In the genomic region with DNA sequence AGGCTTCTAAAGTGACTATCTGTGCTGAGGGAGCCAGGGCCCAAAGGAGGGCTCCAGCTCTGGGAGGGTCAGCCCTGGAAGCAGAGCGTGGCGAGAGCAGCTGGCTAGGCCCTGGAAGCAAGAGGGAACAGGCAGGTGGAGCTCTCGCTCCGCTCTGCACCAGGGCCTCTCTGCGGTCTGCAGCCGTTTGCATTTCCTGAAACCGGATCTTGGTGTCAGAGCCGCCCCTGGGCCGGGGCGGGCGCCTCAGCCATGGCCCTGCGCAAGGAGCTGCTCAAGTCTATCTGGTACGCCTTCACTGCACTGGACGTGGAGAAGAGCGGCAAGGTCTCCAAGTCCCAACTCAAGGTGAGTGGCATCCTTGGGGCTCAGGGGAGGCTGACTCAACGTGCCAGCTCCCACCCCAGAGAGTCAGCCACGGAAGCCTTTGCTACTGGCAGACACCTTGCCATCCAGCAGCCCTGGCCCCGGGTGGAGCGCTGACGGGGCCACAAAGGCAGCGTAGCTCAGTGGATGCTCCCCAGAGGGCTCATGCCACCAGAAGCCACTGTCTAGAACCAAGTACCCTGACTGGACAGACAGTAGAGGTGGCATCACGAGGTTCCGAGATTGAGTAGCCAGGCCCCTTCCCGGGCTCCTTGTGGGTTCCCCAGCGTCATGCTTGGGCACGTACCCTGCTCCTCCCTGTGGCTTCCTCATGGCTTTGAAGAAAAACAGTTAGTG, we compare ENCODE assay signal across 8 mouse cellular contexts. TPM values are rescaled to one million over a fixed set of nuclear protein-coding genes. Genes with fewer than 3 reads are reported as not detected.
A peak's percentile ranks its signal among the peaks of the same experiment; 100 is the strongest.
DNase-seq lines count a peak whose midpoint lies in the region; ATAC-seq lines count a peak whose summit lies in the region.

A gene (plus strand): TSS at position 188 of the 723 bp plus-strand sequence.

- no peaks in the 10 kb centered on the region for H3K27me3 ChIP-seq in forebrain, embryonic 11.5 days (ENCODE audit: control insufficient read depth, insufficient read depth, low read length)

- no peaks in the 10 kb centered on the region for H3K4me1 ChIP-seq in forebrain, embryonic 11.5 days (replicated peaks; ENCODE audit: control insufficient read depth, insufficient read depth, low read length)

- intact Hi-C loops in heart, postnatal 14 days (cut with DNase I), result loop anchor here (2.0 to 5.0 kb wide), 4 partner anchors 15 to 325 kb away; a partner anchor contains a TSS

- DNase-seq in adrenal gland, adult 8-10 months, result peak; percentile 41
- peak; percentile 76 for DNase-seq in forebrain, embryonic 11.5 days (ENCODE audit: low spot score)
- peak; percentile 80 to 83 for DNase-seq in heart, postnatal 14 days
- peak; percentile 79 to 84 for DNase-seq in kidney, postnatal 36 days
- DNase-seq in lung, postnatal 4 days, result peak; percentile 87 to 89
- peak; percentile 63 for DNase-seq in retina, embryonic 14.5 days (ENCODE audit: low spot score)
- peak; percentile 73 for DNase-seq in urinary bladder, adult 2 months (ENCODE audit: low spot score)

- ATAC-seq in CD4-positive, CD25-positive, alpha-beta regulatory T cell, adult 4 months, result peak; percentile 73
- no peak for ATAC-seq in forebrain, embryonic 11.5 days (replicated peaks; ENCODE audit: low FRiP score)

- WGBS in forebrain, embryonic 11.5 days, result 26% methylated on average over 26 of the region's 26 CpGs

- H3K9ac ChIP-seq in forebrain, embryonic 11.5 days (ENCODE audit: low read length), result peak within 1 kb of the TSS; percentile 20; the same call in 1 of the 2 replicates

- H3K27ac ChIP-seq in forebrain, embryonic 11.5 days (ENCODE audit: low read depth, low read length), result no peak within 1 kb of the TSS

- no peak within 1 kb of the TSS for H3K4me3 ChIP-seq in forebrain, embryonic 11.5 days (ENCODE audit: low read depth, low read length)

- no peaks in the 10 kb centered on the region for H3K36me3 ChIP-seq in forebrain, embryonic 11.5 days (ENCODE audit: control insufficient read depth, insufficient read depth, low read length)

- peak within 1 kb of the TSS; percentile 31 for H3K4me2 ChIP-seq in forebrain, embryonic 11.5 days (ENCODE audit: low read depth, low read length, severe bottlenecking)

- H3K9me3 ChIP-seq in forebrain, embryonic 11.5 days (ENCODE audit: control insufficient read depth, low read length), result no peaks in the 10 kb centered on the region

RNA-seq across cellular contexts. Expression of the gene that starts here (rescaled TPM):
- 10 to 100 TPM; 30.3 to 34.6 TPM for polyA plus RNA-seq in CD4-positive, CD25-positive, alpha-beta regulatory T cell, adult 4 months (2017; shearing (Covaris generic))
- total RNA-seq in adrenal gland, adult 8-10 months (2022), result 1 to 10 TPM; 2.6 to 3.4 (median 3.2) TPM
- polyA plus RNA-seq in forebrain, embryonic 11.5 days (2014; fragmentation: Nextera tagmentation; extraction: Ambion mirVana), result 2.2 and 2.5 TPM in 2 replicates
- 1 to 10 TPM; 4.7 to 7.1 TPM for total RNA-seq in heart, postnatal 14 days (2021)
- 20.4 and 22.5 TPM in 2 replicates for polyA plus RNA-seq in urinary bladder, adult 2 months (2012; rRNA removed)
